Mouse (Mus musculus): ENCODE data around the gene Phldb1.

DNA sequence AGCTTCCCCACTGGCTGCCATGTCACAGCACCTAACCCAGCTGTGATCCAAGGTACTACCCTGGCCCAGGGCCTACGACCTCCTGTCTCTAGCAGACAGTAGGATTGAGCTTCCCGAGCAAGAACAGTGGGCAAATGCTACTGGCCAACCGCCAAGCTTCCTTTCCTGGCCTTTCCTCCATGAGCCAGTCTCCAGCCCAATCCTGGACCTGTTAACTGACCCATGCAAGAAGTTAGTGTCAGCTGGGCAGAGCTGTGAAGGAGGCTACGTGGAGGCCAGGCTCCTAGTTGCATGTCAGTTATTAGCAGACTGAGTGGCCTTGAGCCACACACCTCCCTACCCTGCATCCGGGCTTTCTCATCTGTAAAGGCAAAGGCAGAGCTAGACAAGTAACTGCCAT is 35.3 kb downstream of the Phldb1 start:
- TF ChIP-seq POLR2A (IDR thresholded peaks at IDR 0.05; ENCODE audit: insufficient read length, low read depth), result no peak
- TF ChIP-seq USF1 (IDR thresholded peaks at IDR 0.05; ENCODE audit: low read depth), result no peak
- TF ChIP-seq REST (IDR thresholded peaks at IDR 0.05; ENCODE audit: insufficient read depth, insufficient read length), result no peak
- TF ChIP-seq MAX (IDR thresholded peaks at IDR 0.05; ENCODE audit: low read depth), result no peak
- TF ChIP-seq CEBPB (IDR thresholded peaks at IDR 0.05; ENCODE audit: insufficient read depth, poor library complexity, severe bottlenecking), result no peak
- no peak for TF ChIP-seq POLR2AphosphoS2 (IDR thresholded peaks at IDR 0.05; ENCODE audit: insufficient read length, low read depth)

Data from myocyte (in vitro differentiated cells).